Mouse (Mus musculus) heart, adult 9 months (tissue): ENCODE measurements at regions not wholly inside any gene's neighbourhood (a gene's known extent, or its start where the extent isn't known, plus 50 kb on each side); places are given as distances from the start of the nearest gene placed in this dataset.

ENCODE experiments used
- DNase-seq, 2 experiments: peaks; one replicate each; pipeline ENCODE4 v3.0.0; 2022; ENCODE audit warnings: low spot score in 2 of 2

- no peak for DNase-seq
These were observed 154.7 kb upstream of the Mpped2 start for GRCm38 (mm10) chr2:106538329-106538728.

GRCm38 (mm10) chr2:106540176-106540575, 152.9 kb upstream of the Mpped2 start:
- no peak for DNase-seq

- no peak for DNase-seq
These were observed 146.0 kb upstream of the Mpped2 start for GRCm38 (mm10) chr2:106547117-106547516.

- DNase-seq: no peak
These were observed 139.4 kb upstream of the Mpped2 start for GRCm38 (mm10) chr2:106553666-106554065.

GRCm38 (mm10) chr2:106561571-106562090, 131.4 kb upstream of the Mpped2 start:
- DNase-seq: no peak

- no peak for DNase-seq
These were observed 122.8 kb upstream of the Mpped2 start for GRCm38 (mm10) chr2:106570226-106570625.

- no peak for DNase-seq
These were observed 121.7 kb upstream of the Mpped2 start for GRCm38 (mm10) chr2:106571346-106571745.

- DNase-seq: no peak
These were observed 121.2 kb upstream of the Mpped2 start for GRCm38 (mm10) chr2:106571913-106572312.

GRCm38 (mm10) chr2:106576746-106577323, 116.2 kb upstream of the Mpped2 start:
- DNase-seq: no peak

GRCm38 (mm10) chr2:106578062-106578461, 115.0 kb upstream of the Mpped2 start:
- no peak for DNase-seq

- DNase-seq: no peak
These were observed 112.4 kb upstream of the Mpped2 start for GRCm38 (mm10) chr2:106580663-106581062.

GRCm38 (mm10) chr2:106621251-106621650, 71.8 kb upstream of the Mpped2 start:
- DNase-seq: no peak

- DNase-seq: no peak
These were observed 70.7 kb upstream of the Mpped2 start for GRCm38 (mm10) chr2:106622326-106622725.

- DNase-seq: no peak
These were observed 69.4 kb upstream of the Mpped2 start for GRCm38 (mm10) chr2:106623680-106624079.

GRCm38 (mm10) chr2:106631986-106632385, 61.1 kb upstream of the Mpped2 start:
- no peak for DNase-seq
